Mouse (Mus musculus): ENCODE data around the gene Tmem121.

DNA sequence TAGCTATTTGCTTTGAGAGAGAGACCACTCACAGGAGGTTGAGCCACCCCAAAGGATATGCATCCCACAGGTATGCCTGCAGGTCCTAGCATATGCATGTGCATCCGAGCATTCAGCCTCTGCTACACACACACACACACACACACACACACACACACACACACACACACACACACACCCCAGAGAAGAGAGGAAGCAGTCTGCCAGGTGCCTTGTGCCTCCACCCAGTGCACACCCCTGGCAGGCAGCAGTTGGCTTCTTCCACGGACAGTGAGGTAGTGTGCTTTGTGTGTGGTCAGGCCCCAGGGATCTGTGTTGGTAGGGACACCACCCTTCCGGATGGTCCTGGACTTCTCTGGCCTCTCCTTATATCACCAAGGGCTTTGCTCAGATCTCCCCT lies 35.8 kb upstream of the Tmem121 start:
- TF ChIP-seq POLR2A (IDR thresholded peaks at IDR 0.05; ENCODE audit: insufficient read depth, low read depth, low read length) (no peak), CTCF (IDR thresholded peaks at IDR 0.05; ENCODE audit: insufficient read depth, low read depth, low read length) (no peak)
